Mouse (Mus musculus): Measurements from ENCODE around the gene Adh7. TPM values are rescaled to one million over a fixed set of nuclear protein-coding genes. Genes with fewer than 3 reads are reported as not detected.

The Adh7 gene
- not detected for polyA plus RNA-seq (2017; shearing (Covaris generic))

GRCm38 (mm10) chr3:138217631-138218264 lies at the start of gene Adh7:
Gene Adh7 (plus strand): TSS chr3:138217760.

GRCm38 (mm10) chr3:138193683-138194302 lies 23.8 kb upstream of the Adh7 start, which contains the start of gene 4930579F01Rik:
Gene 4930579F01Rik (minus strand): TSS chr3:138193825.

GRCm38 (mm10) chr3:138260721-138261669 lies 43.4 kb downstream of the Adh7 start, which contains the start of gene Adh1:
Gene Adh1 (plus strand): TSS chr3:138260991.

Other genes starting within 250 kb of the Adh7 start
- 88.2 TPM for gene Dapp1, start 236.2 kb upstream of the Adh7 start, polyA plus RNA-seq (2017; shearing (Covaris generic))
- gene 1110002E22Rik, start 152.7 kb upstream of the Adh7 start, polyA plus RNA-seq (2017; shearing (Covaris generic)): not detected
- not detected for gene Gm5105, start 150.4 kb upstream of the Adh7 start, polyA plus RNA-seq (2017; shearing (Covaris generic))
- gene Trmt10a, start 74.3 kb upstream of the Adh7 start, polyA plus RNA-seq (2017; shearing (Covaris generic)): 9.5 TPM
- gene Mttp, start 72.8 kb upstream of the Adh7 start, polyA plus RNA-seq (2017; shearing (Covaris generic)): 4.7 TPM
- gene 4930579F01Rik, start 23.9 kb upstream of the Adh7 start, polyA plus RNA-seq (2017; shearing (Covaris generic)): not detected
- gene Adh1, start 43.2 kb downstream of the Adh7 start, polyA plus RNA-seq (2017; shearing (Covaris generic)): 6.7 TPM
- not detected for gene Adh6a, start 95.5 kb downstream of the Adh7 start, polyA plus RNA-seq (2017; shearing (Covaris generic))
- not detected for gene Adh6b, start 124.0 kb downstream of the Adh7 start, polyA plus RNA-seq (2017; shearing (Covaris generic))
- gene Adh4, start 197.7 kb downstream of the Adh7 start, polyA plus RNA-seq (2017; shearing (Covaris generic)): not detected
- gene Adh5, start 225.3 kb downstream of the Adh7 start, polyA plus RNA-seq (2017; shearing (Covaris generic)): 150 TPM

All from CD4-positive, CD25-positive, alpha-beta regulatory T cell (primary cell).